Mouse (Mus musculus) forebrain, embryonic 10.5 days (tissue): Measurements from ENCODE around the gene Kif17. TPM values are rescaled to one million over a fixed set of nuclear protein-coding genes. Genes with fewer than 3 reads are reported as not detected.
A peak's percentile ranks its signal among the peaks of the same experiment; 100 is the strongest.

Source experiments
- DNase-seq: peaks from one replicate; pipeline ENCODE4 v3.0.0-alpha.2; 2017; ENCODE audit warnings: low spot score; ENCODE audit errors: extremely low spot score
- H3K27ac ChIP-seq: fragments of 300-500 bp; sonication (generic); 2 replicates; pipeline ENCODE4 v1.5.1; 2016; ENCODE audit warnings: mild to moderate bottlenecking
- H3K27me3 ChIP-seq: fragments of 300-500 bp; sonication (generic); 2 replicates; pipeline ENCODE4 v1.6.1; 2016; ENCODE audit warnings: mild to moderate bottlenecking; ENCODE audit not compliant: poor library complexity, severe bottlenecking
- H3K36me3 ChIP-seq: fragments of 300-500 bp; sonication (generic); replicated peaks from 2 replicates; pipeline ENCODE4 v1.6.1; 2016; ENCODE audit warnings: mild to moderate bottlenecking, moderate library complexity
- H3K4me1 ChIP-seq: fragments of 300-500 bp; sonication (generic); 2 replicates; pipeline ENCODE4 v1.6.1; 2016
- H3K4me3 ChIP-seq: fragments of 300-500 bp; sonication (generic); 2 replicates; pipeline ENCODE4 v1.5.1; 2016; ENCODE audit warnings: mild to moderate bottlenecking, moderate library complexity
- H3K9me3 ChIP-seq: fragments of 300-500 bp; sonication (generic); 2 replicates; pipeline ENCODE4 v1.6.1; 2016; ENCODE audit warnings: mild to moderate bottlenecking, moderate library complexity
- WGBS: fragments of 180-500 bp; shearing (Covaris S2); methylation state at CpG from one replicate; pipeline ENCODE4 v1.1.7; 2016; 5-methylcytosine and 5-hydroxymethylcytosine counted together
- polyA plus RNA-seq: library from polyadenylated mRNA; unstranded; fragments of >200 nt; fragmentation: Nextera tagmentation; extraction: Ambion mirVana; gene quantifications from 2 replicates; pipeline ENCODE4 v1.2.1, GENCODE M21; 2016

Kif17 gene
- polyA plus RNA-seq, 1 experiment from 2014 or later, result 0.25 TPM

DNA sequence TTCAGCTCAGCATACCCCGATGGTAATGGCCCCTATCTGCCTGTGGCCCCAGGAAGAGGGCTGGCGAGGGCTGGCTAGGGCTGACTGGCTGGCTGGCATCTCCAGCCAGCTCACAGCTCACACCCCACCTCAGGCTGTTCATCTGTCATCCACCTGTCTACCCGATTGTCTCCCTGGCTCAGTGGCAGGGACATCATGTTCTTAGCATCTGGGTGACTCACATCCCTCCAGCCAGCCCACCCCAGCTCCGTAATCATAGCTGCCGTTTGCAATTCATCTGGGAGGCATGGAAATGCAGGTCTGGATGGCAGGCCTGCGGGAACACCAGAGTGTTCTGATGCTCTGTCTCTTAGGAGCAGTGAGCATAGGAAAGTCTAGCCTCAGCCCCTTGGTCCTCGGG, 28.1 kb downstream of the Kif17 start:
- no peaks in the 10 kb centered on the region for H3K36me3 ChIP-seq
- no peaks in the 10 kb centered on the region for H3K9me3 ChIP-seq
- H3K4me1 ChIP-seq, result no peaks in the 10 kb centered on the region
- no peak overlapping the region for H3K27ac ChIP-seq
- no peak for DNase-seq
- H3K27me3 ChIP-seq, result no peaks in the 10 kb centered on the region; the same call in 1 of the 2 replicates
- H3K4me3 ChIP-seq, result no peak overlapping the region
- WGBS, result 77% methylated on average over 7 of the region's 7 CpGs

DNA sequence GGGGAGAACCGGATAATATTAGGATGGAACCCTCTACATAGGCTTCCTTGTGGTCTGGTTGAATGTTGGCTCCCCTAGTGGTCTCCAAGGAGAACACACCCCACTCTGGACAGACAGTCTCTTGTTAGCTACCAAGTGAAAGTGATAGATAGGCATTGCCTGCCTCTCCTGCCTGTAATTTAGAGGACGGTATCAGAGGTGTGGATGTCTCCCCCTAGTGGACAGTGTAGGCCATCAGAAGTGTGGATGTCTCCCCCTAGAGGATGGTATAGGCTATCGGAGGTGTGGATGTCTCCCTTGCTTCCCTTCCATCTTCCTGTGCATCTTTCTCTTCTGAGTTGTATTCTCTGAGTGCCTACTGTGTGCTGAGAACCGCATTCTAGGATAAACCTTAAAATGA, 32.6 kb downstream of the Kif17 start:
- WGBS, result 29% methylated on average over 4 of the region's 4 CpGs
- peak; percentile 72 for DNase-seq
- Histone ChIP-seq H3K27me3 (no peaks in the 10 kb centered on the region), H3K27ac (no peak overlapping the region), H3K4me3 (no peak overlapping the region), H3K36me3 (no peaks in the 10 kb centered on the region), H3K9me3 (peaks cover 4% of the 10 kb centered on the region; the same call in 1 of the 2 replicates), H3K4me1 (no peaks in the 10 kb centered on the region)

DNA sequence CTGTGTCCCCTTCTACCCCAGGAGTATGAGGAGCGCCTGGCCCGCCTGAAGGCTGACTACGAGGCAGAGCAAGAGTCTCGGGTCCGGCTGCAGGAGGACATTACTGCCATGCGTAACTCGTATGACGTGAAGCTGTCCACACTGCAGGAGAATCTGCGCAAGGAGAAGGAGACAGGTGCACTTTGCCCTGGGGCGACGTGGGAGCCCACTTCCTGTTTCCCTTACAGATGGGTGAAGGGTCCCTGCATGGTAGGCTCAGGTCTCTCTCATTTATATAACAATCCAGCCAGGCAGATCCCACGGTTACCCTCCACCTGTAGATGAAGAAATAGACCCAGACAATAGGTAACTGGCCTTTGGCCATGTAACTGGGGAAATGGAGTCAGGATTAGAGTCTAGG, 36.2 kb downstream of the Kif17 start:
- Histone ChIP-seq H3K27ac (no peak overlapping the region), H3K36me3 (no peaks in the 10 kb centered on the region), H3K27me3 (no peaks in the 10 kb centered on the region), H3K9me3 (peaks cover 4% of the 10 kb centered on the region; the same call in 1 of the 2 replicates), H3K4me3 (no peak overlapping the region), H3K4me1 (no peaks in the 10 kb centered on the region)
- no peak for DNase-seq
- WGBS, result 88% methylated on average over 12 of the region's 12 CpGs

DNA sequence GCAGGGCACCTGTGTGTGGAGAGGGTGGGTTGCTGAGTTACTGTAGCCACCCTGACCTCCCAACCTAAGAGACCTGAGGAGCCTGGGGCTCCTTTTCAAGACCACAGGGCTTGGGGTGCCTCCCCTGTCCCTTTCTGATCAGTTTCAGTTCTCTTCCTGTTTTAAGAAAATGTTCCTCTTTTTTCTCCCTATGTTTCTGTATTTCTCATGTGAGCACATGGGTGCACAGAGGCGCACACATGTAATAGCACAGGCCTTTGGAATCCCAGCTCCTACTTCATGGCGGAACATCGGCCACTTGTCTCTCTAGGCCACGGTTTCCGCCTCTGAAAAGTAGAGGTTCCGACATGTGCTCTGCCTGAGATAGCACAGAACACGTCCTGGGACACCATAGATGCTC, 38.5 kb downstream of the Kif17 start:
- no peak for DNase-seq
- Histone ChIP-seq H3K36me3 (no peaks in the 10 kb centered on the region), H3K27me3 (no peaks in the 10 kb centered on the region), H3K4me1 (no peaks in the 10 kb centered on the region; the same call in 1 of the 2 replicates), H3K9me3 (peaks cover 4% of the 10 kb centered on the region; the same call in 1 of the 2 replicates), H3K4me3 (no peak overlapping the region), H3K27ac (no peak overlapping the region)
- 91% methylated on average over 7 of the region's 7 CpGs for WGBS

DNA sequence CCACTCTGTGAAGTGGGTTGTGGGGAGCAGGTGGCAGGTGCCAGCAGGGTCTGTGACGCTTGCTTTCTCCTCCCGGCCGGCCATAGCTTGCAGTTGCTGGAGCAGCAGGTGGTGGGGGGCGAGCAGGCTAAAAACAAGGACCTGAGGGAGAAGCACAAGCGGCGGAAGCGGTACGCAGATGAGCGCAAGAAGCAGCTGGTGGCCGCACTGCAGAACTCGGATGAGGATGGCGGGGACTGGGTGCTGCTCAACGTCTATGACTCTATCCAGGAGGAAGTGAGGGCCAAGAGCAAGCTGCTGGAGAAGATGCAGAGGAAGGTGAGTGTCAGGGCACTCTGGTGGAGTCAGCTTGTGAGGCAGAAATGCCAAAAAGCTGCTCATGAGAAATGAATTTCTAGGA, 41.8 kb downstream of the Kif17 start:
- Histone ChIP-seq H3K4me1 (no peaks in the 10 kb centered on the region; the same call in 1 of the 2 replicates), H3K4me3 (no peak overlapping the region), H3K36me3 (no peaks in the 10 kb centered on the region), H3K9me3 (no peaks in the 10 kb centered on the region), H3K27me3 (no peaks in the 10 kb centered on the region), H3K27ac (no peak overlapping the region)
- no peak for DNase-seq
- 86% methylated on average over 13 of the region's 13 CpGs for WGBS

DNA sequence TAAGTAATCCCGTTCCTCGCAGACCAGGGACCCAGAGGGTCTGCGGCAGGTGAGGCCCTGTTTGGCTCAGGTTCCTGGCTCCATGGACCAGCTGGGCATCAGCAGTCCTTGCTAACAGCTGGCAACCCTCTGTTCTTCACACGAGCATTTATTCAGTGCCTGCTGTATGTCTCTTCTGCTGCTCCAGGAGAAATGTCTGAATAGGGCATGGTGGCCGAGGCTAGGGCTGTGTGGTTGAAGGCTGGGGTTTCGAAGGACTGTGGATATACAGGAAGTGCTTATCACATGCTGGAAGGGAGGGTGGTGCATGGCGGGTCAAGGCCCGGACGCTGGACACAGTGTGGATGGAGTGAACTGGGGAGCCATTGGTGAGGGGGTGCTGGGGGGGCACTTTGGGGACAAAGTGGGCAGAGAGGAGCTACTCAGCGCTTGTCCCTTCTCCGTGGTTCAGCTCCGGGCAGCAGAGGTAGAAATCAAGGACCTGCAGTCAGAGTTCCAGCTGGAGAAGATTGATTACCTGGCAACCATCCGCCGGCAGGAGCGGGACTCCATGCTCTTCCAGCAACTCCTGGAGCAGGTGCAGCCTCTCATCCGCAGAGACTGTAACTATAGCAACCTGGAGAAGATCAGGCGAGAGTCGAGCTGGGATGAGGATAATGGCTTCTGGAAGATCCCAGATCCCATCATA, 43.2 kb downstream of the Kif17 start:
- Histone ChIP-seq H3K4me3 (no peak overlapping the region), H3K4me1 (no peaks in the 10 kb centered on the region; the same call in 1 of the 2 replicates), H3K27me3 (no peaks in the 10 kb centered on the region), H3K27ac (no peak overlapping the region), H3K36me3 (no peaks in the 10 kb centered on the region), H3K9me3 (no peaks in the 10 kb centered on the region)
- 84% methylated on average over 18 of the region's 18 CpGs for WGBS
- no peak for DNase-seq

DNA sequence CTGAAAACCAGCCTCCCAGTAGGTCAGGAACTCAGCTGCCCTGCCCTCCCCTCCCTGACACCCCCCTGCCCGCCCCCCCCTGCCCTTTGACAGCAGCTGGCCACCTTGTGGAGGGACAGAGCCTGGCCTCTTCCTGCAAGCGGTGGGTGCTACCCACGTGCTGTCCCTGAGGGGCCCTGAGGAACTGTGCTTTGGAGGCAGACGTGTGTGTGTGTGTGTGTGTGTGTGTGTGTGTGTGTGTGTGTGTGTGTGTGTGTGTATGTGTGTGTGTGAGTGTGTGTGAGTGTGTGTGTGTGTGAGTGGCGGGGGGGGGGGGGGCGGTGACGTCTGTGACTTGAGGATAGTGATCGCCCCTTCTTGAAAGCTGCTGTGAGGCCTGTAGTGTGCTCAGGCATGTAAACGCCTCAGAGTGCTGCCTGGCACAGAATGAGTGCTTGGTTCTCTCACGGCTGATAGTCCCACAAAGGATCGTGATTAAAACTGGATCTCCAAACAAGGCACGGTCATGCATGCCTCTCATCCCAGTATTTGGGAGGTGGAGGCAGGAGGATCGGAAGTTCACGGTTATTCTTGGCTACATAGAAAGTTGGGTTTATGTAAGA, 43.8 kb downstream of the Kif17 start:
- WGBS, result 82% methylated on average over 11 of the region's 14 CpGs
- Histone ChIP-seq H3K36me3 (no peaks in the 10 kb centered on the region), H3K9me3 (no peaks in the 10 kb centered on the region), H3K27me3 (no peaks in the 10 kb centered on the region), H3K4me3 (no peak overlapping the region), H3K4me1 (no peaks in the 10 kb centered on the region; the same call in 1 of the 2 replicates), H3K27ac (no peak overlapping the region)
- DNase-seq, result no peak

DNA sequence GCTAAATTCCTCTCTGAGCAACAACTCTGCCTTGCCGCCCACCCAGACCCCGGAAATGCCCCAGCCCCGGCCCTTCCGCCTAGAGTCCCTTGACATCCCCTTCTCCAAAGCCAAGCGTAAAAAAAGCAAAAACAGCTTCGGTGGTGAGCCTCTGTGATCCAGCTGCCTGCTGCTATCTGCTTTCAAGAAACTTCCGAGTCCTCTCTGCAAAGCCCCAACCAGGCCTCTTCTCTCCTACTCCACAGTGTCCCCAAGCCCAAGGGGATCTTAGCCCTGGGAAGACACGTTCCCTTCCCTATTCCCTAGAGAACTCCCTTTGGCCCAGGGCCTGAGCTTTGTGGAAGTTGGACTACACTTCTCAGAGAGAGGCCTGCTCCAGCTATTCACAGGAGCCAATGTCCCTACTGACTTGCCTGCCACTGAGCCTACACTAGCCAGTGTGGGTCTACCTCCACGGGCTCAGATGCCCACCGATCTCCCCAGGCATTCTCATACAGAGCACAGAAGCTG, 51.1 kb downstream of the Kif17 start:
- Histone ChIP-seq H3K4me1 (peaks cover 23% of the 10 kb centered on the region), H3K9me3 (peaks cover 4% of the 10 kb centered on the region; the same call in 1 of the 2 replicates), H3K27me3 (no peaks in the 10 kb centered on the region), H3K36me3 (peaks cover under 1% of the 10 kb centered on the region; the same call in 1 of the 2 replicates), H3K4me3 (no peak overlapping the region), H3K27ac (no peak overlapping the region)
- WGBS, result 91% methylated on average over 10 of the region's 10 CpGs
- no peak for DNase-seq

DNA sequence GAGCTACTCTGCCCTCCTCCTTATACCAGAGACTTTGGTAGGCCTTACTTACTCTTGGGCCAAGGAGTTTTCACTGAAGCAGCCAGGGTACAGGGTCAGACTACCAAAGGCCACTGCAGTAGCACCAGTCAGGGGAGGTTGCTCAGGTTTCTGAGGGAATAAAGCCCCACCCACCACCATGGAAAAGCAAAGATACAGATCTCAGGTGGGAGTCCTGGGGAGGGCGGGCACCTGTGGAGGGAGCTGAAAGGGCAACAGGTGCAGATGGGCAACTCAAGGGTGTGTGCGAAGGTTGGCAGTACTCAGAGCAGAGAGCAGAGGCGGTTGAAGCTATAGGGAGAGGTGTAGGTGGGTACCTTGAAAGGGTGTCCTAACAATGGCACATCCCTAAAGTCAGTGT, 52.8 kb downstream of the Kif17 start:
- H3K4me1 ChIP-seq, result peaks cover 27% of the 10 kb centered on the region
- peaks cover 17% of the 10 kb centered on the region for H3K36me3 ChIP-seq
- no peaks in the 10 kb centered on the region for H3K27me3 ChIP-seq
- H3K27ac ChIP-seq, result peak overlapping the region; percentile 87; the same call in 1 of the 2 replicates
- 90% methylated on average over 3 of the region's 3 CpGs for WGBS
- H3K9me3 ChIP-seq, result peaks cover 4% of the 10 kb centered on the region; the same call in 1 of the 2 replicates
- H3K4me3 ChIP-seq, result peak overlapping the region; percentile 98; the same call in 1 of the 2 replicates
- DNase-seq, result no peak

DNA sequence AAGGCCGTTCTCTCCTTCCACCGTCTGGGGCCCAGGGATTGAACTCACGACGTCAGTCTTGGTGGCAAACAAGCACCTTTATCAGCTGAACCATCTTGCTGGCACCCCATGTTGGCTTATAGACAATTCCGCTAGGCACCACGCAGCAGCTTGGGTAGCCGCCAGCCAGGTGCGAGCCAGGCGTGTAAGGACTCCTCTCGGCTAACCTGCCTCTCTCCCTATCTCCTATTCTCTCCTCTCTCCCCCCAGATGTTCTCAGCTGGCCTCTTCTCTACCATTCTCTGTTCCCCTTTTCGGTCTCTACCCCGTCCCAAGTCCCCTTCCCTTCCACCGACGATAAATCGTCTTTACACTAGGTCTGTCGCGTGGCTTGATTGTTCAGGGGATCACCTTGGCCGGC, 53.5 kb downstream of the Kif17 start:
- WGBS, result 18% methylated on average over 18 of the region's 18 CpGs
- Histone ChIP-seq H3K4me3 (peak overlapping the region; percentile 98), H3K27ac (peak overlapping the region; percentile 87), H3K27me3 (no peaks in the 10 kb centered on the region), H3K36me3 (peaks cover 25% of the 10 kb centered on the region), H3K9me3 (peaks cover 4% of the 10 kb centered on the region; the same call in 1 of the 2 replicates), H3K4me1 (peaks cover 27% of the 10 kb centered on the region)
- no peak for DNase-seq

DNA sequence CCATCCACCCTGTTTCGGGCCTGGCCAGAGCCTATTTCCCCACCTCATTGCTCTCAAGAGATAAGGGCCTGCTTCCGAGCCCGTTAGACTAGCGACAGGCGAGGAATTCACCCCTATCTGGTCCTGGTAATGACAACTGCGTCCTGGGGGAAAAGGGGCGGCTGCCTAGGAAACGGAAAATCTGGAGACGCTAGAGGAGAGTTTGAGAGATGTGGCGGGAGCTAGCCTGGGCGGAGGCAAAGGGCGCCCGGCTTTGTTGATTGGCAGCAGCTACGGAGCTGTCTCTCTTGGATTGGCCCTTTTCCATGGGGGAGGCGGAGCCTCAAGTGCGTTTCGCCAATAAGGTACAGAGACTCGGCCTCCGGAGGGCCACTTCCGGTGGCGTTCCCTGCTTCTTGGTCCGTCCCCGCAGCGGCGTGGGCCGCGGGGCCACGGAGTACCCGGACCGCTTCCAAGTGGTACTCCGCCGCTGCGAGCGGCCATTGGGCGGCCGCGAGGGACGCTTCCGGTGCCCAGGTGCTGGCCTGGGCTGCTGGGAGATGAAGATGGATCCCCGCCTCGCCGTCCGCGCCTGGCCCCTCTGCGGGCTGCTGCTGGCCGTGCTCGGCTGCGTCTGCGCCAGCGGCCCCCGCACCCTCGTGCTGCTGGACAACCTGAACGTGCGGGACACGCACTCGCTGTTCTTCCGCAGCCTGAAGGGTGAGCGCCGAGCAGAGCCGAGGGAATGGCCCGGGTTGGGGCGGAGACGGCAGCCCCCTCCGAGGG, 54.3 kb downstream of the Kif17 start, which contains the start of gene Ddost:
TSS of gene Ddost (plus strand) at position 391 of the 765 bp plus-strand sequence.
- peaks cover 27% of the 10 kb centered on the region for H3K4me1 ChIP-seq
- H3K27me3 ChIP-seq, result no peaks in the 10 kb centered on the region
- WGBS, result under 1% methylated on average over 64 of the region's 64 CpGs
- peaks cover 33% of the 10 kb centered on the region for H3K36me3 ChIP-seq
- H3K27ac ChIP-seq, result peak within 1 kb of the TSS; percentile 93
- peak; percentile 99 for DNase-seq
- peaks cover 4% of the 10 kb centered on the region; the same call in 1 of the 2 replicates for H3K9me3 ChIP-seq
- H3K4me3 ChIP-seq, result peak within 1 kb of the TSS; percentile 98

DNA sequence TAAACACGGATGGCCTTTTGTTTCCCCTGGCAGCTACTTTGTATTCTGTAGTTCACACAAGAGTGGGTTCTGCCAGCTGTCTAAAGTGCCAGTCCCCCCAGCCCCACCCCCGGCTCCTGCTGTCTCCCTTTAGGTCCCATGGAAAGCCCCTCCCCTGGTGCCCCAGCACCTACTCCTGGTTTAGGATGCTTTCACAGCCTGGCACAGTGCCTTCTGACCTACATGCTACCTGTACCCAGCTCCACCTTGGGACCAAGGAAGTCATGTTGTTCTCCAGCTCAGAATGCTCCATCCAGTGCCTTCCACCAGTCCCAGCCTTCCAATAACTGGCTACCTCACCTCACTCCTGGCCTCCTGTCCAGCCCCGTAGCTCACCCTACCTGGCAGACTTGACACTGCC, 56.8 kb downstream of the Kif17 start:
- H3K27me3 ChIP-seq, result no peaks in the 10 kb centered on the region
- no peak overlapping the region for H3K27ac ChIP-seq
- 91% methylated on average over 3 of the region's 3 CpGs for WGBS
- no peak overlapping the region for H3K4me3 ChIP-seq
- no peak for DNase-seq
- peaks cover 58% of the 10 kb centered on the region for H3K36me3 ChIP-seq
- no peaks in the 10 kb centered on the region for H3K9me3 ChIP-seq
- H3K4me1 ChIP-seq, result peaks cover 27% of the 10 kb centered on the region
